9 mouse cellular contexts compared by ENCODE assay signal in the genomic region with DNA sequence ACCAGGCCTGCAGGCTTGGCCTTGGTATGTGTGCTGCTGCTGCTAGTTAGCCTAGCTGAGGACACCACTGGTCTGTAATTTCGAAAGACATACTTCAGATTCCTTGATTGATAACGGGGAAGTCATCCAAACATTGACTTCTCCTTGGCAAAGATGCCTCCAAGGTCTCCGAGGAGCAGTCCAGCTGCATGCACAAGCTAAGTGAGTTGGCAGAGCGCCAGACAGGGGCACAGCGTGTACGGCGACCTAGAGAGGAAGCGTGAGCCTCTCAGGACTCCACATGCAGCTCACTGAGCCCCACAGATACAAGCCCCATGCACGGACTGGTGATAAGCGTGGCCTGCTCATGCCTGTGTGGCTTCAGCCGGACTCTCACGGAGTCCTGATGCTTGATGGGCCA. TPM values are rescaled to one million over a fixed set of nuclear protein-coding genes. Genes with fewer than 3 reads are reported as not detected.
DNase-seq lines count a peak whose midpoint lies in the region; ATAC-seq and TF ChIP-seq lines count a peak whose summit lies in the region.
"Had no signal": no experiment of that assay in that cellular context is flagged by ENCODE, and none has a peak within 500 bp of the region (broad histone marks: within the 10 kb centered on the region; RNA-seq: fewer than 3 reads in every experiment).

No protein-coding gene starts in this region.

- peaks cover 3% of the 10 kb centered on the region; the same call in 1 of the 2 replicates for H3K36me3 ChIP-seq in stomach, embryonic 14.5 days (ENCODE audit: control insufficient read depth, insufficient read depth, low read length)
- H3K36me3 ChIP-seq in forebrain, embryonic 13.5 days (ENCODE audit: poor library complexity, severe bottlenecking): peaks cover 29% of the 10 kb centered on the region
- peaks cover 3% of the 10 kb centered on the region; the same call in 1 of the 2 replicates for H3K36me3 ChIP-seq in midbrain, embryonic 11.5 days (ENCODE audit: control insufficient read depth, insufficient read depth, low read length)

- TF ChIP-seq CTCF in lung, adult 2 months (IDR thresholded peaks at IDR 0.05; ENCODE audit: insufficient read depth, low read length): no peak

- no peak for TF ChIP-seq POLR2A in lung, adult 2 months (IDR thresholded peaks at IDR 0.05; ENCODE audit: borderline replicate concordance, extremely low read depth, low read depth, low read length)

- intact Hi-C loops in heart, postnatal 10 days (cut with DNase I): no loop called here

- H3K4me2 ChIP-seq in stomach, embryonic 14.5 days (replicated peaks; ENCODE audit: low read depth, low read length): no peak overlapping the region
- H3K4me2 ChIP-seq in forebrain, embryonic 13.5 days: no peak overlapping the region
- no peak overlapping the region for H3K4me2 ChIP-seq in midbrain, embryonic 11.5 days
- H3K4me2 ChIP-seq: limb, embryonic 13.5 days had no signal

- ATAC-seq in stomach, embryonic 14.5 days (ENCODE audit: insufficient number of reproducible peaks, insufficient read depth, low FRiP score, low read depth): peak; percentile 31; the same call in 1 of the 2 replicates
- ATAC-seq in forebrain, embryonic 13.5 days: no peak
- ATAC-seq in midbrain, embryonic 11.5 days (ENCODE audit: low FRiP score): no peak

- no peaks in the 10 kb centered on the region for H3K27me3 ChIP-seq in stomach, embryonic 14.5 days (ENCODE audit: control insufficient read depth, insufficient read depth, low read length)
- H3K27me3 ChIP-seq in forebrain, embryonic 13.5 days: no peaks in the 10 kb centered on the region
- no peaks in the 10 kb centered on the region for H3K27me3 ChIP-seq in midbrain, embryonic 11.5 days (ENCODE audit: control insufficient read depth, insufficient read depth, low read length)
- H3K27me3 ChIP-seq: limb, embryonic 13.5 days had no signal

- peak; percentile 26 to 54 for DNase-seq in lung, adult 18-20 months
- no peak for DNase-seq in lung, adult 2 months
- DNase-seq in adrenal gland, postnatal 10 days: peak; percentile 85
- DNase-seq in heart, postnatal 10 days: peak; percentile 17 to 26
- DNase-seq in midbrain, embryonic 11.5 days (ENCODE audit: low spot score, missing footprints): no peak
- DNase-seq in thymus, postnatal 36 days: no peak

- no peak overlapping the region for H3K4me3 ChIP-seq in lung, adult 2 months (replicated peaks; ENCODE audit: extremely low read depth, low read depth, low read length)
- no peak overlapping the region for H3K4me3 ChIP-seq in stomach, embryonic 14.5 days (ENCODE audit: low read depth, low read length)
- no peak overlapping the region for H3K4me3 ChIP-seq in forebrain, embryonic 13.5 days
- H3K4me3 ChIP-seq in midbrain, embryonic 11.5 days (ENCODE audit: low read depth, low read length): no peak overlapping the region
- H3K4me3 ChIP-seq: limb, embryonic 13.5 days had no signal

- H3K4me1 ChIP-seq in lung, adult 2 months (ENCODE audit: control insufficient read depth, insufficient read depth, low read length): peaks cover 6% of the 10 kb centered on the region
- 0 out of 2 replicates have a peak, but pooled peaks cover 9% of the 10 kb centered on the region for H3K4me1 ChIP-seq in stomach, embryonic 14.5 days (ENCODE audit: control insufficient read depth, insufficient read depth, low read length)
- peaks cover 5% of the 10 kb centered on the region; the same call in 1 of the 2 replicates for H3K4me1 ChIP-seq in forebrain, embryonic 13.5 days
- no peaks in the 10 kb centered on the region; the same call in 1 of the 2 replicates for H3K4me1 ChIP-seq in midbrain, embryonic 11.5 days (ENCODE audit: control insufficient read depth, insufficient read depth, low read length)

- 19% methylated on average over 12 of the region's 12 CpGs for WGBS in lung, adult 2 months
- 37% methylated on average over 12 of the region's 12 CpGs for WGBS in stomach, embryonic 14.5 days
- WGBS in forebrain, embryonic 13.5 days: 66% methylated on average over 12 of the region's 12 CpGs
- WGBS in midbrain, embryonic 11.5 days: 86% methylated on average over 12 of the region's 12 CpGs

- H3K27ac ChIP-seq in stomach, embryonic 14.5 days (ENCODE audit: low read length): no peak overlapping the region
- no peak overlapping the region for H3K27ac ChIP-seq in forebrain, embryonic 13.5 days
- H3K27ac ChIP-seq in midbrain, embryonic 11.5 days (ENCODE audit: low read depth, low read length): no peak overlapping the region
- H3K27ac ChIP-seq: limb, embryonic 13.5 days had no signal

- no peak overlapping the region for H3K9ac ChIP-seq in stomach, embryonic 14.5 days (replicated peaks; ENCODE audit: low read depth, low read length)
- H3K9ac ChIP-seq in forebrain, embryonic 13.5 days: no peak overlapping the region
- H3K9ac ChIP-seq in midbrain, embryonic 11.5 days (ENCODE audit: low read length): no peak overlapping the region
- H3K9ac ChIP-seq: limb, embryonic 13.5 days had no signal

- no peaks in the 10 kb centered on the region for H3K9me3 ChIP-seq in stomach, embryonic 14.5 days (ENCODE audit: control insufficient read depth, low read depth, low read length)
- H3K9me3 ChIP-seq in forebrain, embryonic 13.5 days (replicated peaks): no peaks in the 10 kb centered on the region
- no peaks in the 10 kb centered on the region for H3K9me3 ChIP-seq in midbrain, embryonic 11.5 days (ENCODE audit: control insufficient read depth, low read length)
- H3K9me3 ChIP-seq: limb, embryonic 13.5 days had no signal

RNA-seq across cellular contexts. Expression of gene Cabp7, which starts 17.0 kb away (rescaled TPM):
- 0.25 TPM in 1 of 2 replicates, not detected in the other for polyA plus RNA-seq in lung, adult 2 months (2012; rRNA removed)
- total RNA-seq in adrenal gland, postnatal 10 days (2021): under 1 TPM in 1 of 2 experiments, not detected in 1; 0.18 TPM
- total RNA-seq in heart, postnatal 10 days (2021): not detected
- 0.16 and 0.34 TPM in 2 replicates for polyA plus RNA-seq in stomach, embryonic 14.5 days (2014; fragmentation: Nextera tagmentation; extraction: Ambion mirVana)
- polyA plus RNA-seq in forebrain, embryonic 13.5 days (2015; fragmentation: Nextera tagmentation; extraction: Ambion mirVana): 0.59 and 0.87 TPM in 2 replicates
- 0.15 and 0.33 TPM in 2 replicates for polyA plus RNA-seq in midbrain, embryonic 11.5 days (2014; fragmentation: Nextera tagmentation; extraction: Ambion mirVana)

RNA-seq across cellular contexts. Expression of gene Zmat5, which starts 25.1 kb away (rescaled TPM):
- 51.4 and 55.1 TPM in 2 replicates for polyA plus RNA-seq in lung, adult 2 months (2012; rRNA removed)
- 10 to 100 TPM; 33.4 to 36.0 TPM for total RNA-seq in adrenal gland, postnatal 10 days (2021)
- total RNA-seq in heart, postnatal 10 days (2021): 10 to 100 TPM; 23.8 to 23.9 TPM
- polyA plus RNA-seq in stomach, embryonic 14.5 days (2014; fragmentation: Nextera tagmentation; extraction: Ambion mirVana): 67.3 and 68.4 TPM in 2 replicates
- polyA plus RNA-seq in forebrain, embryonic 13.5 days (2015; fragmentation: Nextera tagmentation; extraction: Ambion mirVana): 83.1 and 84.4 TPM in 2 replicates
- polyA plus RNA-seq in midbrain, embryonic 11.5 days (2014; fragmentation: Nextera tagmentation; extraction: Ambion mirVana): 74.5 and 85.5 TPM in 2 replicates

RNA-seq across cellular contexts. Expression of gene Uqcr10, which starts 25.5 kb away (rescaled TPM):
- 460 and 481 TPM in 2 replicates for polyA plus RNA-seq in lung, adult 2 months (2012; rRNA removed)
- total RNA-seq in adrenal gland, postnatal 10 days (2021): 1,000 to 10,000 TPM; 1,230 to 1,238 TPM
- 1,000 to 10,000 TPM; 1,345 to 1,457 TPM for total RNA-seq in heart, postnatal 10 days (2021)
- polyA plus RNA-seq in stomach, embryonic 14.5 days (2014; fragmentation: Nextera tagmentation; extraction: Ambion mirVana): 851 and 942 TPM in 2 replicates
- polyA plus RNA-seq in forebrain, embryonic 13.5 days (2015; fragmentation: Nextera tagmentation; extraction: Ambion mirVana): 599 and 621 TPM in 2 replicates
- 547 and 572 TPM in 2 replicates for polyA plus RNA-seq in midbrain, embryonic 11.5 days (2014; fragmentation: Nextera tagmentation; extraction: Ambion mirVana)

Comparison
In these comparisons a context has a peak if more than half of its experiments do, and no peak if none do; other contexts are left out.
1. DNase-seq: peak in lung, adult 18-20 months (2 of 2), adrenal gland, postnatal 10 days (single experiment) and heart, postnatal 10 days (2 of 2); none in lung, adult 2 months (single experiment), midbrain, embryonic 11.5 days (single experiment) and thymus, postnatal 36 days (0 of 2).